In the genomic region with DNA sequence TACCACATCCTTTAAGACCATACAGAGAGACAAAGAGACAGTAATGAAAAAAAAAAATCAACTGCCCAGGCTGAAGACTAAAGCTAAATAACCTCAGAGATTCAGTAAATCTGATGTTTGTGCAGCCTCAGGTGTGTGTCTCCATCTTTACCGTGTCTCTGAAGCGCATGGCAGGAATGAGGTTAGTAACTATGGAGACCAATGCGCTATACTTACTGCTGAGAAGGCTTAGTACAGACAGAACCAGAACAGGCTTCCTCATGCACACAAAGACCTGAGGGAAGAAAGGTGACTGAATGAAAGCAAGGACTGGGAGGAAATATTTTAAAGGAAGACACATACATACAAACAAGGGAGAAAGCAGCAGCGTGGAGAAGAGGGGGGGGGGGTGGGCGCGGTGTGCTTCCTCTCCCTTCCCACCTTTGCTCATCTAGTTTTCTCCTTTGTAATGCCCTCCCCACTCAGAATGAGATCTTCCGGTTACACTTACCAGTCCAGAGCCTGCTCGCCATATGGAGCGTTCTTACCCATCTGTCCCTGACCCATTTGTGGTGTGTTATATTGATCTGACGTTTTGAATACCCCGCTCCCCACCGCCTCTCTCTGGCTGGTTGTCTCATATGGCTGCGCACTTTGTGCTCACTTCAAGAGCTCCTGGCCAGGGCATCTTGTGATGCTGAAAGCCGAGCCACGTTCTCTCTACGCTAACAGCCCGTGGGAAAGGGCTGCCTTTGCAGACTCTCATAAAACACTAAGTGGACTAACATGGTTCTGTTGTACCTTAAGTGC, we compare ENCODE assay signal across 12 mouse cellular contexts. TPM values are rescaled to one million over a fixed set of nuclear protein-coding genes. Genes with fewer than 3 reads are reported as not detected.
DNase-seq lines count a peak whose midpoint lies in the region; ATAC-seq lines count a peak whose summit lies in the region.
"Had no signal": no experiment of that assay in that cellular context is flagged by ENCODE, and none has a peak within 500 bp of the region (broad histone marks: within the 10 kb centered on the region; RNA-seq: fewer than 3 reads in every experiment).

No protein-coding gene starts in this region.

- H3K36me3 ChIP-seq in embryonic facial prominence, embryonic 14.5 days (ENCODE audit: control insufficient read depth, insufficient read depth, low read length): no peaks in the 10 kb centered on the region
- no peaks in the 10 kb centered on the region for H3K36me3 ChIP-seq in hindbrain, embryonic 16.5 days (ENCODE audit: control insufficient read depth, insufficient read depth, low read length)
- no peaks in the 10 kb centered on the region for H3K36me3 ChIP-seq in neural tube, embryonic 13.5 days
- no peaks in the 10 kb centered on the region for H3K36me3 ChIP-seq in liver, embryonic 12.5 days
- H3K36me3 ChIP-seq: embryonic facial prominence, embryonic 15.5 days; liver, embryonic 13.5 days had no signal

- WGBS in embryonic facial prominence, embryonic 14.5 days: 75% methylated on average over 15 of the region's 17 CpGs
- 68% methylated on average over 15 of the region's 17 CpGs for WGBS in hindbrain, embryonic 16.5 days
- whole genome bisulfite sequencing in neural tube, embryonic 13.5 days: 64% methylated on average over 15 of the region's 17 CpGs
- WGBS in liver, embryonic 12.5 days (ENCODE audit: insufficient replicate concordance): 75% methylated on average over 17 of the region's 17 CpGs

- H3K27me3 ChIP-seq in embryonic facial prominence, embryonic 14.5 days (replicated peaks; ENCODE audit: control insufficient read depth, insufficient read depth, low read length): no peaks in the 10 kb centered on the region
- no peaks in the 10 kb centered on the region for H3K27me3 ChIP-seq in hindbrain, embryonic 16.5 days (replicated peaks; ENCODE audit: control insufficient read depth, insufficient read depth, low read length)
- no peaks in the 10 kb centered on the region for H3K27me3 ChIP-seq in neural tube, embryonic 13.5 days
- no peaks in the 10 kb centered on the region for H3K27me3 ChIP-seq in liver, embryonic 12.5 days (replicated peaks)
- H3K27me3 ChIP-seq: embryonic facial prominence, embryonic 15.5 days; liver, embryonic 13.5 days; megakaryocyte, embryonic 14.5 days had no signal

- H3K9ac ChIP-seq in embryonic facial prominence, embryonic 14.5 days (ENCODE audit: low read depth, low read length): no peak overlapping the region
- no peak overlapping the region for H3K9ac ChIP-seq in hindbrain, embryonic 16.5 days (ENCODE audit: low read depth, low read length)
- H3K9ac ChIP-seq in neural tube, embryonic 13.5 days: no peak overlapping the region
- H3K9ac ChIP-seq in liver, embryonic 12.5 days: no peak overlapping the region
- H3K9ac ChIP-seq: embryonic facial prominence, embryonic 15.5 days; liver, embryonic 13.5 days had no signal

- ATAC-seq in embryonic facial prominence, embryonic 14.5 days (ENCODE audit: low read depth): peak; percentile 67; the same call in 1 of the 2 replicates
- peak; percentile 90 for ATAC-seq in hindbrain, embryonic 16.5 days
- ATAC-seq in neural tube, embryonic 13.5 days (ENCODE audit: low read depth): peak; percentile 74
- no peak for ATAC-seq in liver, embryonic 12.5 days

- H3K4me3 ChIP-seq in embryonic facial prominence, embryonic 14.5 days (ENCODE audit: low read depth, low read length): no peak overlapping the region
- H3K4me3 ChIP-seq in hindbrain, embryonic 16.5 days (ENCODE audit: low read length): no peak overlapping the region
- no peak overlapping the region for H3K4me3 ChIP-seq in neural tube, embryonic 13.5 days
- no peak overlapping the region for H3K4me3 ChIP-seq in liver, embryonic 12.5 days
- H3K4me3 ChIP-seq: embryonic facial prominence, embryonic 15.5 days; liver, embryonic 13.5 days; megakaryocyte, embryonic 14.5 days had no signal

- DNase-seq in layer of hippocampus, adult 11-12 months (ENCODE audit: low spot score): peak; percentile 25
- DNase-seq in layer of hippocampus, postnatal 10 days (ENCODE audit: low spot score in 2 of 2): no peak
- no peak for DNase-seq in embryonic facial prominence, embryonic 14.5 days (ENCODE audit: low spot score)
- DNase-seq in cerebellum, postnatal 4 days (ENCODE audit: low spot score in 2 of 2): no peak
- DNase-seq in adrenal gland, adult 2 months: no peak
- DNase-seq: liver, embryonic 13.5 days had no signal

- H3K27ac ChIP-seq in embryonic facial prominence, embryonic 14.5 days (replicated peaks; ENCODE audit: low read depth, low read length): no peak overlapping the region
- H3K27ac ChIP-seq in hindbrain, embryonic 16.5 days (ENCODE audit: low read depth, low read length): peak overlapping the region; percentile 51; the same call in 1 of the 2 replicates
- H3K27ac ChIP-seq in neural tube, embryonic 13.5 days (replicated peaks): no peak overlapping the region
- no peak overlapping the region for H3K27ac ChIP-seq in liver, embryonic 12.5 days
- H3K27ac ChIP-seq: embryonic facial prominence, embryonic 15.5 days; liver, embryonic 13.5 days; stomach, postnatal 0 days had no signal

- H3K9me3 ChIP-seq in embryonic facial prominence, embryonic 14.5 days (ENCODE audit: control insufficient read depth, low read length): no peaks in the 10 kb centered on the region
- H3K9me3 ChIP-seq in hindbrain, embryonic 16.5 days (ENCODE audit: control insufficient read depth, low read length): no peaks in the 10 kb centered on the region
- no peaks in the 10 kb centered on the region for H3K9me3 ChIP-seq in neural tube, embryonic 13.5 days
- no peaks in the 10 kb centered on the region for H3K9me3 ChIP-seq in liver, embryonic 12.5 days (replicated peaks)
- H3K9me3 ChIP-seq: embryonic facial prominence, embryonic 15.5 days; liver, embryonic 13.5 days; megakaryocyte, embryonic 14.5 days had no signal

- H3K4me1 ChIP-seq in embryonic facial prominence, embryonic 14.5 days (ENCODE audit: control insufficient read depth, insufficient read depth, low read length): no peaks in the 10 kb centered on the region; the same call in 1 of the 2 replicates
- H3K4me1 ChIP-seq in hindbrain, embryonic 16.5 days (ENCODE audit: control insufficient read depth, insufficient read depth, low read depth, low read length): peaks cover 9% of the 10 kb centered on the region; the same call in 1 of the 2 replicates
- peaks cover 24% of the 10 kb centered on the region for H3K4me1 ChIP-seq in neural tube, embryonic 13.5 days (replicated peaks)
- peaks cover 20% of the 10 kb centered on the region for H3K4me1 ChIP-seq in liver, embryonic 12.5 days

- no peak overlapping the region for H3K4me2 ChIP-seq in embryonic facial prominence, embryonic 14.5 days (ENCODE audit: low read depth, low read length)
- H3K4me2 ChIP-seq in hindbrain, embryonic 16.5 days (ENCODE audit: low read length): peak overlapping the region; percentile 10; the same call in 1 of the 2 replicates
- peak overlapping the region; percentile 14; the same call in 1 of the 2 replicates for H3K4me2 ChIP-seq in neural tube, embryonic 13.5 days
- H3K4me2 ChIP-seq in liver, embryonic 12.5 days: no peak overlapping the region
- H3K4me2 ChIP-seq: embryonic facial prominence, embryonic 15.5 days; liver, embryonic 13.5 days had no signal

RNA-seq across cellular contexts. Expression of a gene that starts 59.0 kb away (rescaled TPM):
- total RNA-seq in layer of hippocampus, postnatal 10 days (2021): 100 to 1,000 TPM in 1 of 2 experiments, 10 to 100 TPM in 1; 89.5 to 103 TPM
- 35.8 and 44.2 TPM in 2 replicates for polyA plus RNA-seq in embryonic facial prominence, embryonic 14.5 days (2014; fragmentation: Nextera tagmentation; extraction: Ambion mirVana)
- polyA plus RNA-seq in hindbrain, embryonic 16.5 days (2015; fragmentation: Nextera tagmentation; extraction: Ambion mirVana): 22.0 and 22.4 TPM in 2 replicates
- 29.5 and 30.0 TPM in 2 replicates for polyA plus RNA-seq in neural tube, embryonic 13.5 days (2015; fragmentation: Nextera tagmentation; extraction: Ambion mirVana)
- 50.7 and 51.3 TPM in 2 replicates for polyA plus RNA-seq in liver, embryonic 12.5 days (2016; fragmentation: Nextera tagmentation; extraction: Ambion mirVana)
- 100 to 1,000 TPM; 123 to 150 TPM for total RNA-seq in adrenal gland, adult 2 months (2021)
- polyA plus RNA-seq in adrenal gland, adult 2 months (2012; rRNA removed): 7.0 and 7.5 TPM in 2 replicates

Comparison
In these comparisons a context has a peak if more than half of its experiments do, and no peak if none do; other contexts are left out.
1. H3K4me2 ChIP-seq: peak in hindbrain, embryonic 16.5 days (single experiment) and neural tube, embryonic 13.5 days (single experiment); none in embryonic facial prominence, embryonic 14.5 days (single experiment) and liver, embryonic 12.5 days (single experiment).